In the genomic region with DNA sequence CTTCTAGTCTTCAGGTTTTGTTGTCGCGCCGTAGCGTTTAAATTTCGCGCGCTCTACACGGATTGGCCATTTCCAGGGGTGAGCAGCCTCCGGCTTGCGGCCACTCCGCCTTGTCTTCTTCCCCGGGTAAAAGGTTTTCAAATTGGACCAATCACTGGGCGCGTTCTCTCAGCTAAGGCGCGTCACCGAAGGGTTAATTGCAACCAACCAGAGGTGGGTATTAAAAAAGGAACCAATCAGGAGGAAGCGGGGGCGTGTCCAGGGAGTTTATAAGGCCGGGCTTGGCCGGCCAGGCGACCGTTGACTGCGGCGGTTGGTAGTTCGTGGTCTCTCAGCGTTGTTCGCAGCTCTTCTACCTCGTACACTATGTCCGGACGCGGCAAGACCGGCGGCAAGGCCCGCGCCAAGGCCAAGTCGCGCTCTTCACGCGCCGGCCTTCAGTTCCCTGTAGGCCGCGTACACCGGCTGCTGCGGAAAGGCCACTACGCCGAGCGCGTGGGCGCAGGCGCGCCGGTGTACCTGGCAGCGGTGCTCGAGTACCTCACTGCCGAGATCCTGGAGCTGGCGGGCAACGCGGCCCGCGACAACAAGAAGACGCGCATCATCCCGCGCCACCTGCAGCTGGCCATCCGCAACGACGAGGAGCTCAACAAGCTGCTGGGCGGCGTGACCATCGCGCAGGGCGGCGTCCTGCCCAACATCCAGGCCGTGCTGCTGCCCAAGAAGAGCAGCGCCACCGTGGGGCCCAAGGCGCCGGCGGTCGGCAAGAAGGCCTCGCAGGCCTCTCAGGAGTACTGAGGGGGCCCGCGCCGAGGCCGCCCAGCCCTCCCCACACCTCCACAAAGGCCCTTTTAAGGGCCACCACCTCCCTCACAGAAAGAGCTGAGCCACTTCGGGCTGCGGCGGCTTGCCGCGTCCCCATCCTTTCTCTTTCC, we compare ENCODE assay signal across 8 mouse cellular contexts. TPM values are rescaled to one million over a fixed set of nuclear protein-coding genes. Genes with fewer than 3 reads are reported as not detected.
DNase-seq lines count a peak whose midpoint lies in the region; ATAC-seq and TF ChIP-seq lines count a peak whose summit lies in the region.

A gene (plus strand): TSS at position 299 of the 935 bp plus-strand sequence.

- peaks cover 47 to 65% of the 10 kb centered on the region in 2 experiments for H3K36me3 ChIP-seq in CH12.LX (replicated peaks in 1 of 2; ENCODE audit: control insufficient read depth in 1 of 2, insufficient read depth in 1 of 2, low read length in 1 of 2)
- peaks cover 18% of the 10 kb centered on the region for H3K36me3 ChIP-seq in forebrain, embryonic 11.5 days (ENCODE audit: control insufficient read depth, insufficient read depth, low read length)
- H3K36me3 ChIP-seq in heart, embryonic 16.5 days (ENCODE audit: control insufficient read depth, insufficient read depth), result peaks cover 60% of the 10 kb centered on the region
- H3K36me3 ChIP-seq in liver, embryonic 15.5 days (replicated peaks), result peaks cover 81% of the 10 kb centered on the region
- peaks cover 46% of the 10 kb centered on the region for H3K36me3 ChIP-seq in neural tube, embryonic 12.5 days

- no peak for TF ChIP-seq RAD21 in CH12.LX (IDR thresholded peaks at IDR 0.05; ENCODE audit: low read depth, low read length)

- peak within 1 kb of the TSS; percentile 92 for H3K27ac ChIP-seq in CH12.LX (ENCODE audit: insufficient read depth, low read depth)
- H3K27ac ChIP-seq in forebrain, embryonic 11.5 days (ENCODE audit: low read depth, low read length), result peak within 1 kb of the TSS; percentile 97
- peak within 1 kb of the TSS; percentile 89 for H3K27ac ChIP-seq in heart, embryonic 16.5 days (ENCODE audit: low read length)
- peak within 1 kb of the TSS; percentile 100 for H3K27ac ChIP-seq in liver, embryonic 15.5 days (replicated peaks)
- H3K27ac ChIP-seq in neural tube, embryonic 12.5 days, result peak within 1 kb of the TSS; percentile 89

- H3K4me1 ChIP-seq in CH12.LX (ENCODE audit: control insufficient read depth in 1 of 2, insufficient read depth in 2 of 2), result peaks cover 10 to 39% of the 10 kb centered on the region in 2 experiments; a peak in 2 of 4 replicates
- peaks cover 4% of the 10 kb centered on the region; the same call in 1 of the 2 replicates for H3K4me1 ChIP-seq in forebrain, embryonic 11.5 days (replicated peaks; ENCODE audit: control insufficient read depth, insufficient read depth, low read length)
- H3K4me1 ChIP-seq in heart, embryonic 16.5 days (ENCODE audit: control insufficient read depth, insufficient read depth, low read length), result peaks cover 15% of the 10 kb centered on the region
- H3K4me1 ChIP-seq in liver, embryonic 15.5 days (replicated peaks), result peaks cover 40% of the 10 kb centered on the region
- H3K4me1 ChIP-seq in neural tube, embryonic 12.5 days, result peaks cover 22% of the 10 kb centered on the region

- peaks cover 31% of the 10 kb centered on the region for H3K79me2 ChIP-seq in CH12.LX (replicated peaks; ENCODE audit: control insufficient read depth, extremely low read depth, insufficient read depth, poor library complexity, severe bottlenecking)

- in situ Hi-C loops in CH12.LX (cut with MboI; ENCODE audit: low pct_ligation_motif_present, low pct_unique_long_range_greater_than_20kb, low sequenced_read_pairs), result no loop called here

- no peaks in the 10 kb centered on the region for H3K9me3 ChIP-seq in CH12.LX (replicated peaks; ENCODE audit: low read length)
- no peaks in the 10 kb centered on the region; the same call in 1 of the 2 replicates for H3K9me3 ChIP-seq in forebrain, embryonic 11.5 days (ENCODE audit: control insufficient read depth, low read length)
- H3K9me3 ChIP-seq in heart, embryonic 16.5 days (replicated peaks; ENCODE audit: control insufficient read depth, low read length), result no peaks in the 10 kb centered on the region
- H3K9me3 ChIP-seq in liver, embryonic 15.5 days (replicated peaks), result no peaks in the 10 kb centered on the region
- H3K9me3 ChIP-seq in neural tube, embryonic 12.5 days, result no peaks in the 10 kb centered on the region

- under 1% methylated on average over 86 of the region's 91 CpGs for WGBS in forebrain, embryonic 11.5 days
- under 1% methylated on average over 91 of the region's 91 CpGs for WGBS in heart, embryonic 16.5 days
- under 1% methylated on average over 91 of the region's 91 CpGs for WGBS in liver, embryonic 15.5 days (ENCODE audit: insufficient replicate concordance)
- under 1% methylated on average over 91 of the region's 91 CpGs for WGBS in neural tube, embryonic 12.5 days

- H3K4me2 ChIP-seq in CH12.LX (ENCODE audit: insufficient read depth, low read depth, poor library complexity, severe bottlenecking), result peak within 1 kb of the TSS; percentile 76; the same call in 1 of the 2 replicates
- peak within 1 kb of the TSS; percentile 73 for H3K4me2 ChIP-seq in forebrain, embryonic 11.5 days (ENCODE audit: low read depth, low read length, severe bottlenecking)
- H3K4me2 ChIP-seq in heart, embryonic 16.5 days (ENCODE audit: low read depth, low read length), result peak within 1 kb of the TSS; percentile 64
- H3K4me2 ChIP-seq in liver, embryonic 15.5 days, result peak within 1 kb of the TSS; percentile 82
- peak within 1 kb of the TSS; percentile 83 for H3K4me2 ChIP-seq in neural tube, embryonic 12.5 days (replicated peaks)

- dilution Hi-C loops in CH12.LX (cut with MboI; ENCODE audit: extremely low pct_ligation_motif_present, extremely low pct_unique_long_range_greater_than_20kb, low sequenced_read_pairs), result no loop called here

- H3K27me3 ChIP-seq in CH12.LX (replicated peaks), result no peaks in the 10 kb centered on the region
- H3K27me3 ChIP-seq in forebrain, embryonic 11.5 days (ENCODE audit: control insufficient read depth, insufficient read depth, low read length), result no peaks in the 10 kb centered on the region
- no peaks in the 10 kb centered on the region for H3K27me3 ChIP-seq in heart, embryonic 16.5 days (ENCODE audit: control insufficient read depth, insufficient read depth, low read length)
- no peaks in the 10 kb centered on the region for H3K27me3 ChIP-seq in liver, embryonic 15.5 days
- H3K27me3 ChIP-seq in neural tube, embryonic 12.5 days (replicated peaks), result no peaks in the 10 kb centered on the region

- TF ChIP-seq EP300 in CH12.LX (IDR thresholded peaks at IDR 0.05; ENCODE audit: low read length), result no peak

- peak; percentile 99 for TF ChIP-seq POLR2A in CH12.LX (IDR thresholded peaks at IDR 0.05; ENCODE audit: low read depth, low read length)

- peak; percentile 97 for ATAC-seq in forebrain, embryonic 11.5 days (replicated peaks; ENCODE audit: low FRiP score)
- ATAC-seq in heart, embryonic 16.5 days (replicated peaks; ENCODE audit: extremely low read depth, insufficient read depth, low FRiP score), result peak; percentile 95
- peak; percentile 85 for ATAC-seq in liver, embryonic 15.5 days (ENCODE audit: insufficient read depth)
- peak; percentile 97 for ATAC-seq in neural tube, embryonic 12.5 days (ENCODE audit: low FRiP score, low read depth)

- H3K4me3 ChIP-seq in CH12.LX (replicated peaks in 1 of 3; ENCODE audit: low read depth in 2 of 3, low read length in 2 of 3, poor library complexity in 1 of 3), result peak within 1 kb of the TSS; percentile 70 to 98 (median 87)
- H3K4me3 ChIP-seq in forebrain, embryonic 11.5 days (ENCODE audit: low read depth, low read length), result peak within 1 kb of the TSS; percentile 99
- peak within 1 kb of the TSS; percentile 93 for H3K4me3 ChIP-seq in heart, embryonic 16.5 days (ENCODE audit: low read length)
- H3K4me3 ChIP-seq in liver, embryonic 15.5 days (replicated peaks), result peak within 1 kb of the TSS; percentile 81
- H3K4me3 ChIP-seq in neural tube, embryonic 12.5 days, result peak within 1 kb of the TSS; percentile 91

- TF ChIP-seq CTCF in CH12.LX (conservative IDR thresholded peaks at IDR 0.05 in 1 of 2, IDR thresholded peaks at IDR 0.05 in 1 of 2; ENCODE audit: low read depth in 2 of 2, low read length in 2 of 2), result peak in 1 of 2 experiments; percentile 27; a peak in 1 of 4 replicates

- DNase-seq in CH12.LX (ENCODE audit: extremely low read depth), result peak; percentile 99
- peak; percentile 100 for DNase-seq in c-Kit-positive CD71-positive TER-119-negative erythroid progenitor cells, embryonic 14.5 days (ENCODE audit: low read depth)
- peak; percentile 99 for DNase-seq in forebrain, embryonic 11.5 days (ENCODE audit: low spot score)
- DNase-seq in kidney, postnatal 36 days, result peak; percentile 97 to 100
- peak; percentile 100 for DNase-seq in telencephalon, adult 2 months (ENCODE audit: low read depth, low spot score)

- H3K9ac ChIP-seq in CH12.LX (ENCODE audit: insufficient read depth, low read depth), result peak within 1 kb of the TSS; percentile 96
- H3K9ac ChIP-seq in forebrain, embryonic 11.5 days (ENCODE audit: low read length), result peak within 1 kb of the TSS; percentile 99
- H3K9ac ChIP-seq in heart, embryonic 16.5 days (ENCODE audit: low read length), result peak within 1 kb of the TSS; percentile 97
- peak within 1 kb of the TSS; percentile 96 for H3K9ac ChIP-seq in liver, embryonic 15.5 days
- H3K9ac ChIP-seq in neural tube, embryonic 12.5 days, result peak within 1 kb of the TSS; percentile 97

TF ChIP-seq in CH12.LX, 34 proteins besides CTCF, POLR2A, EP300 and RAD21 (continues in another document):
- TF ChIP-seq JUND (conservative IDR thresholded peaks at IDR 0.05; ENCODE audit: low read depth, low read length) (no peak), CHD1 (IDR thresholded peaks at IDR 0.05; ENCODE audit: low read depth, low read length) (no peak), ETS1 (conservative IDR thresholded peaks at IDR 0.05; ENCODE audit: low read depth, low read length) (0 out of 2 replicates have a peak, but pooled peaks have one; percentile 18), ZC3H11A (IDR thresholded peaks at IDR 0.05; ENCODE audit: low read depth, low read length) (no peak), USF1 (IDR thresholded peaks at IDR 0.05; ENCODE audit: low read depth, low read length) (no peak), MAZ (IDR thresholded peaks at IDR 0.05; ENCODE audit: low read depth, low read length) (peak; percentile 85), MAFK (IDR thresholded peaks at IDR 0.05; ENCODE audit: insufficient replicate concordance, low read length) (no peak), SIN3A (IDR thresholded peaks at IDR 0.05; ENCODE audit: low read length) (peak; percentile 91), KAT2A (IDR thresholded peaks at IDR 0.05; ENCODE audit: insufficient replicate concordance, low read length) (0 out of 2 replicates have a peak, but pooled peaks have one; percentile 59), BHLHE40 (IDR thresholded peaks at IDR 0.05; ENCODE audit: low read depth, low read length) (0 out of 2 replicates have a peak, but pooled peaks have one; percentile 10), TBP (conservative IDR thresholded peaks at IDR 0.05; ENCODE audit: low read depth, low read length) (peak; percentile 99)

RNA-seq across cellular contexts. Expression of the gene that starts here (rescaled TPM):
- total RNA-seq in CH12.LX (2012; rRNA removed) (488 and 589 TPM in 2 replicates), CH12.LX (2014; rRNA removed) (32.5 and 36.3 TPM in 2 replicates)
- 39.5 and 56.6 TPM in 2 replicates for polyA plus RNA-seq in CH12.LX (2012; ENCODE audit: insufficient read length, low read depth)
- 463 and 498 TPM in 2 replicates for polyA plus RNA-seq in forebrain, embryonic 11.5 days (2014; fragmentation: Nextera tagmentation; extraction: Ambion mirVana)
- polyA plus RNA-seq in heart, embryonic 16.5 days (2015; fragmentation: Nextera tagmentation; extraction: Ambion mirVana), result 179 and 186 TPM in 2 replicates
- 226 and 228 TPM in 2 replicates for polyA plus RNA-seq in liver, embryonic 15.5 days (2015; fragmentation: Nextera tagmentation; extraction: Ambion mirVana)
- 281 and 302 TPM in 2 replicates for polyA plus RNA-seq in neural tube, embryonic 12.5 days (2016; fragmentation: Nextera tagmentation; extraction: Ambion mirVana)

Comparison
In these comparisons a context has a peak if more than half of its experiments do, and no peak if none do; other contexts are left out.
1. Peak in every context shown above with its lines: DNase-seq, ATAC-seq, H3K4me3 ChIP-seq and H3K27ac ChIP-seq.